Mouse (Mus musculus) liver, adult (tissue): Measurements from ENCODE around the gene Surf1.
A peak's percentile ranks its signal among the peaks of the same experiment; 100 is the strongest.

Experiments
- GATA4 ChIP-seq: IDR thresholded peaks from 2 replicates; pipeline ENCODE4 v1.6.1; 2014; ENCODE audit warnings: mild to moderate bottlenecking, low read length; ENCODE audit not compliant: insufficient replicate concordance

The Surf1 gene

GRCm38 (mm10) chr2:26915927-26916728, at the start of gene Surf1, which contains the start of gene Surf2:
Gene Surf1, minus strand, starts transcription at chr2:26916530.
Gene Surf2, plus strand, starts transcription at chr2:26916367.
- TF ChIP-seq GATA4: no peak

DNA sequence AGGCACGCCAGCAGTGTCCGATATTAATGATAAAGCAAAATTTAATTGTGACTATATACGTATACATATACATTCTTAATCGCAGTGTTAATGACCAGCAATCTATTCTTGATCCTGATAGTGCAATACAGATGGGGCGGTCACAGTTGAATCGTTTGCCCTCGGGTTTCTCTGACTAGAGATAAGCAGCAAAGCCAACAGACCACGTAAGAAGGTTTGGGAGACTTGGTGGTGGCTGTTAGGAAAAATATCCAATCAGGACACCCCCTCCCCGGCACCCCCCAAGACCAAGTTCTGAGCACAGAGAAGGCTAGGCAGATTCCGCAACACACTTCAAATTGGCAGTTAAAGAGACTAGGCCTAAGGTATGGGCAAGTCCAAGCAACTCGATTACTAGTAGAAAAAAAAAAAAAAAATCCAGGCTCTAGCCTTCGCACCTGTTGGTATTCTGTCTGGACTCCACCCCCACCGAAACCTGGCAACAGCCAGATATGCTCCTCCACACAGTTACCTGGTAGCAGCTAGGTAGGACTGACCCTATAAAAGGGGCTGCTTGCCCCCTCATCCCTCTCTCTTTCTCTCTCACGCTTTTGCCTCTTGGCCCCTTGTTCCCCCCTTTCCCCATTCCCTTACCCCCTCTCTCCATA, 48.5 kb upstream of the Surf1 start:
- TF ChIP-seq GATA4: no peak

DNA sequence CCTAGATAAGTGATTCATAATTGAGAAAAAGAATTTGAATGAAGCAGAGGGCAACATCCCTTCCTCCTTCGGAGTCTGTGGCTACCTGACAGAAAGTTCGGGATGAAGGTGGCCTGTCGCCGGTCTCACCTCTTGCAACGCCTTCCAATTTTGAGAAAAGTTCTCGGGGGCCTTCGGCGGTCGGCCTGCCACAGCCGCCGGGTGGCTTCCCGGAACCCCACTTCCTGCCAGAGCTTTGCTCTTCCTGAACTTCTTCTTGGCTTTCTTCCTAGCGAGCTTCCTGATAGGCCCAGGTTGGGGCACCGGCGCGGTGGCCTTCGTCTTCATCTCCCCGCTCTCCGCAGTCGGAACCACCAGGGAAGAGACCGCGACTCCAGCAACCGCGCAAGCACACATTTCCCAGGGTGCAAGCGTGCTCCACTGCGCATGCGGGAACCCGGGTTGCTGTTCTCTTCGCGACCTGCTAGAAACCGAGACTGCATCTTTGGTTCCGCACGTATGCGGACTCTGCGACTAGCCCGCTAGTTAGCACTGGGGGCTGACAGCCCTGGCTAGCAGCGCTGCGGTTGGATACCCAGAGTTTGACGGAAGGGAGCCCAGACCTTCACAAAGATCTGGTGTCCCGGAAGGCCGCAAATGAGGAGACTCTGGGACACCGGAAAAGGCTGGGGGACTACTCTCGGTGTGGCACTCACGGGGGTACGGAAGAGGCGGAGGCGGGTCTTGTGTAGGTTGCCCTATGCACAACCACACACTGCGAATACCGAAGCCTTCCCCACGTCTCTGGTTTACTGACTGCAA, 47.8 kb upstream of the Surf1 start, which contains the start of gene Rexo4:
Gene Rexo4, minus strand, starts transcription at position 464 of the 801 bp plus-strand sequence.
- peak; percentile 6; the same call in 1 of the 2 replicates for TF ChIP-seq GATA4

- no peak for TF ChIP-seq GATA4
These were observed 44.4 kb upstream of the Surf1 start for GRCm38 (mm10) chr2:26960756-26961155.

DNA sequence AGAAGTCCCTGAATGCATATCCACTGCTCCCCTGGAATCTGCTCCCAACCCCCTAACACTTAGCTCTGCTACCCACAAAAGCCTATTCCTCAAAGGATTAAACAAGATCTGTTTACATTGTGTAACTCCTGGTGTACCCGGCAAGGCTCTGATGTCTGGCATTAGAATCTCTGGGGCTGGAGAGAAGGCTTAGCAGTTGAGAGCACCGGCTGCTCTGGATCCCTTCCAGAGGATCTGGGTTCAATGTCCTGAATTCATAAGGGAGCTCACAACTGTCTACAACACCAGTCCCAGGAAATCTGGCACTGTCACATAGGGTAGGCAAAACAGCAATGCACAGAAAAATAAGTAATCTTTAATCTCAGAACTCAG, 41.1 kb upstream of the Surf1 start:
- no peak for TF ChIP-seq GATA4

- TF ChIP-seq GATA4: no peak
These were observed 40.6 kb upstream of the Surf1 start for GRCm38 (mm10) chr2:26956811-26957487.

- no peak for TF ChIP-seq GATA4
These were observed 38.5 kb upstream of the Surf1 start for GRCm38 (mm10) chr2:26954735-26955395.

DNA sequence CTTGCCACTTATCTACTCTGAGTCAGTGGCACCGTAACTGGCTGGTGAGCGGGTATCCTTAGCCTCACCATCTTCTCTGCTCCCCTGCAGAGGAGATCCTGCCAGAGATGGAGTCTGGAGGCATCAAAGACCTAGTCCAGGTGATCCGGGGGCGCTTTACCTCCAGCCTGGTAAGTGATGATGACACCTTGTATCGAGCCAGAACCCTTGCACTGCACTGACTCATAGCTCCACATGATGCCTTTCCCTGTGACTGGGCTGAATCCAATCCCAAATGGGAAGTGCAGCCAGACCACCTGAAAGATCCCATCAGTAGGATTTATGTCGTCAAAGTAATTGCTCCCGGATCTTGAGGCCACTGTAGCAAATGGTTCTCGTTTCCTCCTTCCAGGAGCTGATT, 36.5 kb upstream of the Surf1 start:
- no peak for TF ChIP-seq GATA4

- no peak for TF ChIP-seq GATA4
These were observed 35.9 kb upstream of the Surf1 start for GRCm38 (mm10) chr2:26952193-26952592.

DNA sequence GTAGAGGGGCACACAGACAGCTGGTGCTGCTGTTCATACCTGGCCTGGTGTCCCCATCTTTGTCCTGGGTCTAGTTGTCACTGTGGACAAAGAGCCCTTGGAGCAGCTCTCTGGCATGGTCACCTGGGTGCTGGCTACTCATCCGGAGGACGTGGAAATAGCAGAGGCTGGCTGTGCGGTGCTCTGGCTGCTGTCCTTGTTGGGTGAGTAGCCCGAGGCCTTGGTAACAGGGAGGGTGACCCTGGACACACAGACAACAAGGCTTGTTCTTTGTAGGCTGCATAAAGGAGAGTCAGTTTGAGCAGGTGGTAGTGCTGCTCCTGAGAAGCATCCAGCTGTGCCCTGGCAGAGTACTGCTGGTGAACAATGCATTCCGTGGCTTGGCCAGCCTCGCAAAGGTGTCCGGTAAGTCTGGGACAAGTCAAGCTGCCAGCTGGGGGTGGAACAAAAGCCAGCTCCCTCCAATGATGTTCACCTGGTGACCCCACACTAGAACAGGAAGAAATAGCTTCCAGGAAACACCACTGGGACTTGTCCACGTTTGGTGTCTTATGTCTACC, 35.1 kb upstream of the Surf1 start:
- no peak for TF ChIP-seq GATA4

- no peak for TF ChIP-seq GATA4
These were observed 34.1 kb upstream of the Surf1 start for GRCm38 (mm10) chr2:26950411-26950810.

- no peak for TF ChIP-seq GATA4
These were observed 26.9 kb upstream of the Surf1 start for GRCm38 (mm10) chr2:26943253-26943652.

- TF ChIP-seq GATA4: no peak
These were observed 25.2 kb upstream of the Surf1 start for GRCm38 (mm10) chr2:26941539-26941938.

DNA sequence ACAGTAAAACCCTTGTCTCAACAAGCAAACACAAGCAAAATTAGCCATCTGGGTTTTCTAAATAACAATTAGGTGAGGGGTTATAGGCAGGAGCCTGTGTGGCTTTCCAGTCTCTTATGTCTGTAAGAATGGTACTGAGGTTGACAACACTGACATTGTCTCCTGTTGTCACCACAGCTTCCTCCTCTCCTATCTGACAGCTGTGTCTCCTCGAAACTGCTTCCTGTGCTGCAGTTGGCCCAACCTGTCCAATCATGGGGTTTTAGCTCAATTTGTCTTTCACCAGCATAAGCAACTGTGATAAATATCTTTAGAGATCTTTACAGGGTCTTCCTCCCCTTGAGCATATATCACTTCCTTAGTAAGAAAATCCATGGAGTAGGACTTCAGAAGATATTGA, 20.1 kb upstream of the Surf1 start:
- TF ChIP-seq GATA4: no peak
